Mouse (Mus musculus) spleen, postnatal 0 days (tissue): ENCODE results near the gene Taf6l. TPM values are rescaled to one million over a fixed set of nuclear protein-coding genes. Genes with fewer than 3 reads are reported as not detected.

ENCODE experiments used
- polyA plus RNA-seq: library from polyadenylated mRNA; unstranded; fragments of >200 nt; fragmentation: Nextera tagmentation; extraction: Ambion mirVana; gene quantifications from 2 replicates; pipeline ENCODE4 v1.2.1, GENCODE M21; 2015

Gene Taf6l
- polyA plus RNA-seq, 1 experiment from 2014 or later = 13.4 TPM

Other genes starting within 250 kb of the Taf6l start
- 0.14 TPM in 1 of 2 replicates, not detected in the other for gene Slc22a8, start 195.2 kb downstream of the Taf6l start, polyA plus RNA-seq
- gene Slc22a6, start 168.4 kb downstream of the Taf6l start, polyA plus RNA-seq = not detected in 2 replicates
- gene Chrm1, start 122.6 kb downstream of the Taf6l start, polyA plus RNA-seq = 0.10 TPM in 1 of 2 replicates, not detected in the other
- gene Slc3a2, start 63.0 kb downstream of the Taf6l start, polyA plus RNA-seq = 101 and 102 TPM in 2 replicates
- 64.9 and 68.8 TPM in 2 replicates for gene Wdr74, start 50.6 kb downstream of the Taf6l start, polyA plus RNA-seq
- 0.65 and 0.69 TPM in 2 replicates for gene 1700092M07Rik, start 45.7 kb downstream of the Taf6l start, polyA plus RNA-seq
- 56.9 and 66.5 TPM in 2 replicates for gene Stx5a, start 45.0 kb downstream of the Taf6l start, polyA plus RNA-seq
- gene Nxf1, start 29.3 kb downstream of the Taf6l start, polyA plus RNA-seq = 95.6 and 109 TPM in 2 replicates
- 79.4 and 82.5 TPM in 2 replicates for gene Tmem223, start 15.4 kb downstream of the Taf6l start, polyA plus RNA-seq
- gene Tmem179b, start 11.9 kb downstream of the Taf6l start, polyA plus RNA-seq = 134 and 140 TPM in 2 replicates
- gene Polr2g, start 12.2 kb upstream of the Taf6l start, polyA plus RNA-seq = 103 and 108 TPM in 2 replicates
- gene Zbtb3, start 16.1 kb upstream of the Taf6l start, polyA plus RNA-seq = 1.5 and 1.9 TPM in 2 replicates
- gene Ttc9c, start 32.9 kb upstream of the Taf6l start, polyA plus RNA-seq = 29.3 and 32.7 TPM in 2 replicates
- gene Hnrnpul2, start 33.6 kb upstream of the Taf6l start, polyA plus RNA-seq = 5.6 and 5.7 TPM in 2 replicates
- gene AC129217.1, start 43.4 kb upstream of the Taf6l start, polyA plus RNA-seq = not detected in 2 replicates
- gene Bscl2, start 51.0 kb upstream of the Taf6l start, polyA plus RNA-seq = 40.2 and 40.8 TPM in 2 replicates
- gene Gng3, start 52.8 kb upstream of the Taf6l start, polyA plus RNA-seq = 0.48 and 0.53 TPM in 2 replicates
- 1.2 and 1.7 TPM in 2 replicates for gene Lrrn4cl, start 64.4 kb upstream of the Taf6l start, polyA plus RNA-seq
- gene Ubxn1, start 85.1 kb upstream of the Taf6l start, polyA plus RNA-seq = 128 and 131 TPM in 2 replicates
- gene Uqcc3, start 94.5 kb upstream of the Taf6l start, polyA plus RNA-seq = 55.1 and 57.2 TPM in 2 replicates
- gene Lbhd1, start 97.3 kb upstream of the Taf6l start, polyA plus RNA-seq = 44.3 and 52.1 TPM in 2 replicates
- not detected in 2 replicates for gene Gm49403, start 97.5 kb upstream of the Taf6l start, polyA plus RNA-seq
- 54.0 and 56.8 TPM in 2 replicates for gene 1810009A15Rik, start 102.4 kb upstream of the Taf6l start, polyA plus RNA-seq
- not detected in 2 replicates for gene Gm49416, start 102.5 kb upstream of the Taf6l start, polyA plus RNA-seq
- gene Ints5, start 106.6 kb upstream of the Taf6l start, polyA plus RNA-seq = 22.6 and 23.2 TPM in 2 replicates
- gene Ganab, start 111.7 kb upstream of the Taf6l start, polyA plus RNA-seq = 28.2 and 35.2 TPM in 2 replicates
- 23.7 and 26.2 TPM in 2 replicates for gene B3gat3, start 134.0 kb upstream of the Taf6l start, polyA plus RNA-seq
- 2.9 and 3.7 TPM in 2 replicates for gene Rom1, start 142.9 kb upstream of the Taf6l start, polyA plus RNA-seq
- gene Eml3, start 143.1 kb upstream of the Taf6l start, polyA plus RNA-seq = 19.5 and 23.4 TPM in 2 replicates
- gene Mta2, start 155.5 kb upstream of the Taf6l start, polyA plus RNA-seq = 105 and 110 TPM in 2 replicates
- 15.3 and 15.8 TPM in 2 replicates for gene Tut1, start 167.4 kb upstream of the Taf6l start, polyA plus RNA-seq
- gene Eef1g, start 180.6 kb upstream of the Taf6l start, polyA plus RNA-seq = 261 and 275 TPM in 2 replicates
- 11.6 and 16.8 TPM in 2 replicates for gene Ahnak, start 202.9 kb upstream of the Taf6l start, polyA plus RNA-seq